Mouse (Mus musculus) hindbrain, embryonic 16.5 days (tissue): Measurements from ENCODE around the gene Ebf1. TPM values are rescaled to one million over a fixed set of nuclear protein-coding genes. Genes with fewer than 3 reads are reported as not detected.

ENCODE experiments used
- ATAC-seq: fragments of 200-750 bp; cut with Nextera tagmentation; 2 replicates; pipeline ENCODE4 v1.8.0; 2017; ENCODE audit warnings: moderate TSS enrichment, moderate library complexity
- H3K27ac ChIP-seq: fragments of 300-500 bp; sonication (generic); 2 replicates; pipeline ENCODE4 v1.5.1; 2014; ENCODE audit warnings: low read depth, mild to moderate bottlenecking, control low read depth, low read length, moderate library complexity
- H3K27me3 ChIP-seq: fragments of 300-500 bp; sonication (generic); replicated peaks from 2 replicates; pipeline ENCODE4 v1.6.1; 2014; ENCODE audit warnings: low read length; ENCODE audit not compliant: control insufficient read depth, insufficient read depth
- H3K36me3 ChIP-seq: fragments of 300-500 bp; sonication (generic); 2 replicates; pipeline ENCODE4 v1.6.1; 2014; ENCODE audit warnings: mild to moderate bottlenecking, low read length, moderate library complexity, mixed read lengths; ENCODE audit not compliant: control insufficient read depth, insufficient read depth
- H3K4me1 ChIP-seq: fragments of 300-500 bp; sonication (generic); 2 replicates; pipeline ENCODE4 v1.6.1; 2014; ENCODE audit warnings: low read depth, low read length; ENCODE audit not compliant: control insufficient read depth, insufficient read depth
- H3K4me2 ChIP-seq: fragments of 300-500 bp; sonication (generic); 2 replicates; pipeline ENCODE4 v1.6.1; 2014; ENCODE audit warnings: mild to moderate bottlenecking, low read length, control low read depth, moderate library complexity
- H3K4me3 ChIP-seq: fragments of 300-500 bp; sonication (generic); 2 replicates; pipeline ENCODE4 v1.5.1; 2014; ENCODE audit warnings: mild to moderate bottlenecking, low read length, control low read depth, moderate library complexity
- H3K9ac ChIP-seq: fragments of 300-500 bp; sonication (generic); 2 replicates; pipeline ENCODE4 v1.6.1; 2014; ENCODE audit warnings: low read depth, mild to moderate bottlenecking, control low read depth, low read length, moderate library complexity
- H3K9me3 ChIP-seq: fragments of 300-500 bp; sonication (generic); 2 replicates; pipeline ENCODE4 v1.6.1; 2014; ENCODE audit warnings: mild to moderate bottlenecking, low read length, moderate library complexity; ENCODE audit not compliant: control insufficient read depth
- WGBS: fragments of 180-500 bp; shearing (Covaris S2); extraction: QIAGEN DNeasy Blood & Tissue Kit; methylation state at CpG from one replicate; pipeline ENCODE4 v1.1.7; 2014; 5-methylcytosine and 5-hydroxymethylcytosine counted together
- polyA plus RNA-seq: library from polyadenylated mRNA; unstranded; fragments of >200 nt; fragmentation: Nextera tagmentation; extraction: Ambion mirVana; gene quantifications from 2 replicates; pipeline ENCODE4 v1.2.1, GENCODE M21; 2015

Ebf1 gene
- polyA plus RNA-seq, 1 experiment from 2014 or later: 111 TPM

GRCm38 (mm10) chr11:44624564-44624963, 7.4 kb downstream of the Ebf1 start:
- H3K27ac ChIP-seq: no peak overlapping the region
- H3K4me1 ChIP-seq: peaks cover 6% of the 10 kb centered on the region
- no peak overlapping the region for H3K4me3 ChIP-seq

DNA sequence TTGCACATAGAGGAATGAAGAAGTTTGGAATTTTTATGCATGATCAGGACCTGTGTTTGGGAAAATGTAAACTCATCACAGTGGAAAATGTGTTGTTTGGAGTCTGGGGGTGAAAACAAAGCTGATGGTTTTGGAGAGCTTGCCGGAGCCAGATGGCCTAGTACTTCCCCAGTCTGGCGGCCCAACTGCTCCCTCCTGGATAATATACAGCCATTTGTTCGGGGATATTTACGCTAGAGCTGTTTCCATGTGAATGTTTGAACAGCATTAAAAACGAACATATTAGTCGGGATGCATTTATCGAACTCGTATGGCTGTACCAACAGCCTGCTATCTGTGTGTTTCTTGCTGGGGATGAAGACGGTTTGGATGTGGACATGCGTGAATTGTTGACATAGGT, 8.9 kb downstream of the Ebf1 start:
- peak; percentile 63; the same call in 1 of the 2 replicates for ATAC-seq
- Histone ChIP-seq H3K4me3 (peak overlapping the region; percentile 8; the same call in 1 of the 2 replicates), H3K4me2 (peak overlapping the region; percentile 38)

More at GRCm38 (mm10) chr11:44624564-44624963, 7.4 kb downstream of the Ebf1 start:
- ATAC-seq: no peak
- no peaks in the 10 kb centered on the region for H3K36me3 ChIP-seq
- peak overlapping the region; percentile 33 for H3K4me2 ChIP-seq
- no peaks in the 10 kb centered on the region for H3K9me3 ChIP-seq
- WGBS: 68% methylated on average over 5 of the region's 5 CpGs
- H3K27me3 ChIP-seq: no peaks in the 10 kb centered on the region; the same call in 1 of the 2 replicates
- 0 out of 2 replicates have a peak overlapping the region, but pooled peaks have one; percentile 8 for H3K9ac ChIP-seq

GRCm38 (mm10) chr11:44628412-44628811, 11.3 kb downstream of the Ebf1 start:
- Histone ChIP-seq H3K9ac (no peak overlapping the region), H3K4me3 (no peak overlapping the region), H3K27me3 (no peaks in the 10 kb centered on the region), H3K27ac (no peak overlapping the region), H3K9me3 (no peaks in the 10 kb centered on the region), H3K4me2 (peak overlapping the region; percentile 25), H3K36me3 (no peaks in the 10 kb centered on the region), H3K4me1 (peaks cover 2% of the 10 kb centered on the region; the same call in 1 of the 2 replicates)
- no peak for ATAC-seq
- WGBS: 42% methylated on average over 4 of the region's 4 CpGs

More for the DNA sequence above, 8.9 kb downstream of the Ebf1 start:
- WGBS: 53% methylated on average over 10 of the region's 10 CpGs
- no peaks in the 10 kb centered on the region for H3K9me3 ChIP-seq
- peak overlapping the region; percentile 1; the same call in 1 of the 2 replicates for H3K9ac ChIP-seq
- no peaks in the 10 kb centered on the region; the same call in 1 of the 2 replicates for H3K4me1 ChIP-seq
- H3K27me3 ChIP-seq: no peaks in the 10 kb centered on the region; the same call in 1 of the 2 replicates
- H3K27ac ChIP-seq: peak overlapping the region; percentile 32; the same call in 1 of the 2 replicates
- H3K36me3 ChIP-seq: no peaks in the 10 kb centered on the region

DNA sequence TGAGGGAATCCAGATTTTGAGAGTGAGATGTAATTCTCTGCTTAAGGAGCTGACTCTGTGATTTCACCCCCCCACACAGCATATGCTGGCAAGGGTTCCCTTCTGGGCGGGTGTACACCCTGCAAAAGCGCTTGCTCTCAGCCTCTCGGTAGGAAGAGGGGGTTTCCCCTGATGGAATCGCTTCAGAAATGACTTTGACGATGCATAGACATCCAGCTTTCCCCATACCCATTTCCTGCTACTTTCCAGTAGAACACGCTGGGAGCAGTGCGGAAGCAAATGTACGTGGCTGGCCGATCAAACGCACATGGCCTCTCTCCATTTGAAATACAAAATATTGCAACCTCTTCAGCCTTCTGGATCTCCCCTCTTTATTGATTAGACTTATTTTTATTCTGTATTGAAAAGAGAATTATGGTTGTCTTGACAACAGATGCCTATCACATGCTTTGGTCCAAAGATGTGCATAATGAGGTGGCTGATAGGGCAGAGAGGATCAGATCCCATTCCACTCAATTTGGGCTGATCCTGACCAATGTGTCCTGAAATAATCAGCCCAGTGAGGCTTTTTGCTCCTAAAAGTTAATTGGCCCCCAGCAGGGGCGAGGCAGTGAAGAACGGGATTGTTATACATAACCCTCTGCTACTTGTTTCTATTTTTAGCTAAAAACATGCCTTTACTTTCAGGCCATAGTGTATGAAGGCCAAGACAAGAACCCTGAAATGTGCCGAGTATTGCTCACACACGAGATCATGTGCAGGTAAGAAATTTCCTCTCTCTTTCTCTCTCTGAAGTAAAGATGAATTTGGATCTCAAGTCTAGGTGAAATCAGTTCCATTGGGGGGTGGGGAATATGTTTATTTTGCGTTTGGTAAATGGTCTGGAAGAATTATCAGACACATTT, 15.2 kb downstream of the Ebf1 start:
- H3K4me2 ChIP-seq: peak overlapping the region; percentile 28; the same call in 1 of the 2 replicates
- no peaks in the 10 kb centered on the region for H3K27me3 ChIP-seq
- ATAC-seq: no peak
- 69% methylated on average over 15 of the region's 15 CpGs for WGBS
- H3K9me3 ChIP-seq: no peaks in the 10 kb centered on the region
- no peaks in the 10 kb centered on the region for H3K36me3 ChIP-seq
- no peak overlapping the region for H3K27ac ChIP-seq
- H3K9ac ChIP-seq: no peak overlapping the region
- H3K4me3 ChIP-seq: no peak overlapping the region
- H3K4me1 ChIP-seq: peaks cover 10% of the 10 kb centered on the region; the same call in 1 of the 2 replicates

DNA sequence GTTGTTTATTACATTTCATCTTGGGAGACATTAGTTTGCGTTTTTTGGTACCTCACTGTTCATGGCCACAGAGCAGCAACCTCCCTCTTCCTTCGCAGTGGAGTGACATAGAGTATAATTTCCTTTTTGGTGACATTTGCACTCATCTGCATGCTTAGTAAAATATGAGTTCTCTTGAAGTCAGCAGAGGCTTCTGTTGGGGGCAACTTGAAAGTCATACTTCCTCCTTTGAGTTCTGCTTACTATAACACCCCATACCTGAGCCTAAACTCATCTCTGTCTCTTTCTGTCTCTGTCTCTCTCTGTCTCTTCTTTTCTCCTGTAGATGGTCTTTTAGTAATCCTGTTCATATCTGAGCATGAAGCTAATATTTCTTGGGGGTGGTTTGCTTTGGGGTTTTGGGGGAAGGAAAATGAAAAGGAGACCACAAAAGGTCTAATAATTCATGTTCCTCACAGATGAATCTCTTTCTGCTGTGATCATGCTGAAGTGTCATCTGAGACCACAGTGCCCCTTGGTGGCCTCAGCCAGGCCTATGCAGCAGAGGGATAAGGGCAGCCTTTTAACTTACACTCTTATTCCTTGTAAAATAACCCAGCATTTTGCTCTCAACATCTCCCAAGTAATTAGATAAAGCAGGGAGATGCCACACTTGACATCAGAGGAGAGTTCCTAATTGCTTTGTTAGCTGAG, 16.0 kb downstream of the Ebf1 start:
- 81% methylated on average over 2 of the region's 2 CpGs for WGBS
- no peaks in the 10 kb centered on the region for H3K9me3 ChIP-seq
- no peak for ATAC-seq
- H3K4me3 ChIP-seq: no peak overlapping the region
- H3K9ac ChIP-seq: no peak overlapping the region
- H3K4me1 ChIP-seq: peaks cover 10% of the 10 kb centered on the region; the same call in 1 of the 2 replicates
- H3K36me3 ChIP-seq: no peaks in the 10 kb centered on the region
- H3K27me3 ChIP-seq: no peaks in the 10 kb centered on the region
- no peak overlapping the region for H3K4me2 ChIP-seq
- no peak overlapping the region for H3K27ac ChIP-seq

DNA sequence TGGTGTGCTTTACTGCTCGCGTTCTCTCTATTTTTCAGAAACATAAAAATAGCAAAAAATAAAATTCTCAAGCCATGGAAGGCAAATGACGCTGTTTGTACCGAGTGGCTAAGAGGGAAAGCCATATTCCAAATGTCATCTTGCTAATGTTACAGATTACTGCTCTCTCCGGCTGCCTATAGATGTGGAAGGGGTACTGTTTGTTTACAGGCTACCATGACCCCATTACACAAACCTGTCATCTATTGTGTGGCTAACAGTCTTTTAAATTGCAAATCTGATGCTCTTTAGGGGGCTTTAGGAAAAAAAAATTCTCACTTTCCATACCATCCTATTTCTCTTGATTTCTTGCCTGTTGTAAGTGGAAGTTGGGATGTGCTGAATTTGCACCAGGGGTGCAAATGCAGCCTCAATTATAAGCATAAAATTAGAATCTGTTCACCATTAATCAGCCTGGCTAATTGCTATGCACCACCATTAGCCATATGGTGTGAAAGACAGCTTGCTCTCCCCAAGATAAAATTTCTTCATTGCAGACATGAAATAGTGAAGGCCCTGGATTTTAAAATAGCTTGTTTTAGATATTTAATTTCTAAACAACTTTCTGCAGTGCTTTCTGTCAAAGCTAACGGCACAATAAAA, 17.6 kb downstream of the Ebf1 start:
- Histone ChIP-seq H3K4me3 (no peak overlapping the region), H3K27me3 (no peaks in the 10 kb centered on the region), H3K9ac (no peak overlapping the region), H3K27ac (no peak overlapping the region), H3K4me1 (peaks cover 10% of the 10 kb centered on the region; the same call in 1 of the 2 replicates), H3K4me2 (no peak overlapping the region), H3K9me3 (no peaks in the 10 kb centered on the region), H3K36me3 (no peaks in the 10 kb centered on the region)
- WGBS: 54% methylated on average over 6 of the region's 6 CpGs
- ATAC-seq: no peak

- WGBS: 86% methylated on average over 1 of the region's 1 CpGs
- Histone ChIP-seq H3K9ac (no peak overlapping the region), H3K36me3 (no peaks in the 10 kb centered on the region), H3K4me2 (no peak overlapping the region), H3K4me3 (no peak overlapping the region), H3K9me3 (no peaks in the 10 kb centered on the region), H3K4me1 (peaks cover 10% of the 10 kb centered on the region; the same call in 1 of the 2 replicates), H3K27ac (no peak overlapping the region), H3K27me3 (no peaks in the 10 kb centered on the region)
- no peak for ATAC-seq
Observed at GRCm38 (mm10) chr11:44636241-44636640, 19.1 kb downstream of the Ebf1 start.

DNA sequence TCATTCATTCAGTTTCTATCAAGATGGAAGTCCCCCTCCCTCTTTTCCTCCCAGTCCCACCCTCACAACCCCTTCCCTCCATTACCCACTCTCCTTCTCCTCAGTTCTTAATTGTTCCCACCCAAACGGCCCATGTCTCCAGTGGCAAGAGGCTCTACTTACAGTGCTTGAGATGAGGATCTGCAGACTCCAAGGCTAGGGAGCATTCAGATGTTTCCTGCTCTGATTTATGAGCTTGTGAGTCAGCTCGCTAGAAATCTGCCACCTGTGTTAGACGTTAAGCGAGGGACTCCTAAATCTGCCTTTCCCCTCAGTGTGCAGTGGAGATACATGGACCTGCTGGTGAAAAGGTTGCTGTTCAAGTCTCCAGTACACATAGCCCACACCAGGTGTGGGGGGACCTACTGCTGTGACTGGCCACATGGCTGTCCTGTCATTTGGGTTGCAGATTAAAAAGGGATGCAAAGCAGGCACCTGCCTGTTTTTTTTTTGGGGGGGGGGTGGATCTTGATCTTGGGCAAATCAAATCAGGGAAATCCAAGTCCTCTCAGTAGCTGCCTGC, 21.2 kb downstream of the Ebf1 start:
- H3K27me3 ChIP-seq: no peaks in the 10 kb centered on the region
- no peak overlapping the region for H3K9ac ChIP-seq
- no peak overlapping the region for H3K4me3 ChIP-seq
- 0 out of 2 replicates have a peak overlapping the region, but pooled peaks have one; percentile 7 for H3K27ac ChIP-seq
- H3K4me2 ChIP-seq: no peak overlapping the region
- no peak for ATAC-seq
- H3K4me1 ChIP-seq: peaks cover 8% of the 10 kb centered on the region; the same call in 1 of the 2 replicates
- H3K9me3 ChIP-seq: no peaks in the 10 kb centered on the region
- 57% methylated on average over 4 of the region's 4 CpGs for whole genome bisulfite sequencing
- no peaks in the 10 kb centered on the region for H3K36me3 ChIP-seq
